Mouse (Mus musculus) thymus, adult 2 months (tissue): ENCODE results near the gene Osbpl2.

Experiments used
- CTCF ChIP-seq: fragments of 200-500 bp; IDR thresholded peaks from 2 replicates; pipeline ENCODE4 v1.5.1; 2012; ENCODE audit warnings: mild to moderate bottlenecking, control low read depth, low read length, moderate library complexity, borderline replicate concordance; ENCODE audit not compliant: control insufficient read depth, poor library complexity, insufficient read depth; ENCODE audit errors: extremely low read depth
- POLR2A ChIP-seq: fragments of 200-500 bp; IDR thresholded peaks from 2 replicates; pipeline ENCODE4 v1.6.1; 2012; ENCODE audit warnings: mild to moderate bottlenecking, low read length, control low read depth, moderate library complexity; ENCODE audit not compliant: control insufficient read depth, poor library complexity, insufficient read depth; ENCODE audit errors: extremely low read depth

DNA sequence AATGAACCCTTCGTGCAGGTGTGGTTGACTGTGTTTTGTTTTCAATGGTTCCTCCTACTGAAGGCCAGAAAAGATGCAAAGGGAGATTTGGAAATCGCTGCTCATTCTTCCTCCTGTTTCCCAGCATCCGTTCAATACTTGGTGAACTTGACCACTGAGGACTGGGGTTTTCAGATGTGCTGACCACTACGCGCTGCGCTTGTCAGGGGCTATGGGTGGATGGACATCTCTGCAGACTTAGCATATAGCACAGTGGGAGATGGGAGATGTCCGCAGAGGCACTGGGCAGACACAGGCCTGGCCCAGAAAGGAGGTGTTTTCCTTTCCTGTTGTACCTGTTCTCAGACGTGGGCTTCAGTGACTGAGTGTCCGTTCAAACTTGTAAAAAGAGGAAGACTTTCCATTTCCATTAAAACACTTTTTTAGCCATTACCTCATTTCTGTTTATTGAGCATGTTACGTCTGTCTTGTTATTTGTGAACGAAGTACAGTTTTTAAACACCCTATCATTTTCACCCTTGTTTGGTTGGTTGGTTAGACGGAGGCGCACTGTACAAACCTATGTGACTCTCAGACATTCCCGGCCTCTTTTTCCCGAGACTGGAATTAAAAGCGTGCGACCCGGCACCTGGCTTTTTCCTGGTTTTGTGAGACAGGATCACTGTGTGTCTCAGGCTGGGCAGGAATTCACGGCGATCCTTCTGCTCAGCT, 49.2 kb upstream of the Osbpl2 start:
- TF ChIP-seq POLR2A: no peak
- TF ChIP-seq CTCF: no peak
